Mouse (Mus musculus): ENCODE measurements at regions not wholly inside any gene's neighbourhood (a gene's known extent, or its start where the extent isn't known, plus 50 kb on each side); places are given as distances from the start of the nearest gene placed in this dataset.

- DNase-seq, result peak; percentile 65
These were observed 885.1 kb upstream of the Pou3f3 start for GRCm38 (mm10) chr1:41810318-41810964.

- no peak for DNase-seq
These were observed 884.4 kb upstream of the Pou3f3 start for GRCm38 (mm10) chr1:41811130-41811529.

GRCm38 (mm10) chr1:41812071-41812470, 883.5 kb upstream of the Pou3f3 start:
- DNase-seq, result no peak

GRCm38 (mm10) chr1:41814032-41815005, 881.2 kb upstream of the Pou3f3 start:
- DNase-seq, result no peak

GRCm38 (mm10) chr1:41815021-41815420, 880.5 kb upstream of the Pou3f3 start:
- no peak for DNase-seq

GRCm38 (mm10) chr1:41822742-41823141, 872.8 kb upstream of the Pou3f3 start:
- DNase-seq, result no peak

- no peak for DNase-seq
These were observed 870.3 kb upstream of the Pou3f3 start for GRCm38 (mm10) chr1:41825223-41825622.

- DNase-seq, result no peak
These were observed 863.9 kb upstream of the Pou3f3 start for GRCm38 (mm10) chr1:41831641-41832040.

All from kidney, postnatal 10 days (tissue).